Mouse (Mus musculus) cortical plate, adult 2 months (tissue): Measurements from ENCODE around the gene Inka2.

Experiments used
- CTCF ChIP-seq: fragments of 200-500 bp; IDR thresholded peaks from 2 replicates; pipeline ENCODE4 v1.5.1; 2011; ENCODE audit warnings: mild to moderate bottlenecking, control low read depth, low read length; ENCODE audit not compliant: insufficient read depth; ENCODE audit errors: extremely low read depth
- POLR2A ChIP-seq: fragments of 200-500 bp; IDR thresholded peaks from 2 replicates; pipeline ENCODE4 v1.6.1; 2011; ENCODE audit warnings: mild to moderate bottlenecking, low read length, control low read depth; ENCODE audit not compliant: insufficient read depth; ENCODE audit errors: extremely low read depth

DNA sequence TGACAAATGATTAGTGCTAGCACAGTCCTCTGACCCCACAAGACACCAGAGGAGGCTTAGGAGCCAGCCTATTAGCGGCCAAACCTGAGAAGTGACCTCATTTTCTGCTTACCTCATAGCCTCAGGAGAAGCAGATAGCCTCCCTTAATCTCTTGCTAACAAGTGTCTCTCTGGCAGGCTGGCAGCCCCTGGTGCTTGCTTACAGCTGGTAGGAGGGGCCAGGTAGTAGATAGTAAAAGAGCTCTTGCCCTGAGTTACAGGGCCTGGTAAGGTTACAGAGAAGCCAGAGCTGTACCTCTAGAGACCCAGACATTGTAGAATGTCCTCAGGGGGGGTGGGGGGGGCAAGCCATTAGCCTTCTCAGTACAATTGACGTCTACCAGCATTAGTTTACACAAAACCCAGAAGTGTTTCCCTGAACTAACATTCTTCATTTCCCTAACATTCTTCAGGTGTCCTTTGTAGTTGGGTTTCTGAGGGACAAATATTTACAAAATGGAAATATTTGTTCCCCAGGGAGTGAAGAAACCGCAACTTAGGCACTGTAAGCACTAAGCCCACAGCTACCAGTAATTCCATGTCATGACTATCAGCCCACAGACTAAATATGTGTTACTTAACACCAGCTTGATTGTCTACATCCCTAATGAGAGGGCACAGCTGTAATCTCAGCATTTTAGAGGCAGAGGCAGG, 5.0 kb upstream of the Inka2 start:
- no peak for TF ChIP-seq CTCF
- TF ChIP-seq POLR2A: no peak
